Mouse (Mus musculus) kidney, postnatal 0 days (tissue): ENCODE data around the gene Mapk13. TPM values are rescaled to one million over a fixed set of nuclear protein-coding genes. Genes with fewer than 3 reads are reported as not detected.

Source experiments
- ATAC-seq: fragments of 200-750 bp; cut with Nextera tagmentation; replicated peaks from 2 replicates; pipeline ENCODE4 v1.8.0; 2017; ENCODE audit warnings: low read depth, moderate number of reproducible peaks, moderate TSS enrichment, moderate library complexity; ENCODE audit not compliant: low FRiP score
- DNase-seq: peaks from one replicate; pipeline ENCODE4 v3.0.0-alpha.2; 2016; ENCODE audit warnings: low spot score
- H3K27ac ChIP-seq: fragments of 300-500 bp; sonication (generic); 2 replicates; pipeline ENCODE4 v1.5.1; 2014; ENCODE audit warnings: mild to moderate bottlenecking
- H3K27me3 ChIP-seq: fragments of 300-500 bp; sonication (generic); 2 replicates; pipeline ENCODE4 v1.6.1; 2014; ENCODE audit warnings: low read length, mixed read lengths; ENCODE audit not compliant: insufficient read depth
- H3K36me3 ChIP-seq: fragments of 300-500 bp; sonication (generic); 2 replicates; pipeline ENCODE4 v1.6.1; 2014; ENCODE audit warnings: low read length, mixed read lengths; ENCODE audit not compliant: insufficient read depth
- H3K4me1 ChIP-seq: fragments of 300-500 bp; sonication (generic); replicated peaks from 2 replicates; pipeline ENCODE4 v1.6.1; 2014; ENCODE audit warnings: antibody characterized with exemption, low read length, mixed read lengths; ENCODE audit not compliant: insufficient read depth
- H3K4me2 ChIP-seq: fragments of 300-500 bp; sonication (generic); 2 replicates; pipeline ENCODE4 v1.6.1; 2014; ENCODE audit warnings: mild to moderate bottlenecking, low read length, moderate library complexity, mixed read lengths
- H3K4me3 ChIP-seq: fragments of 300-500 bp; sonication (generic); replicated peaks from 2 replicates; pipeline ENCODE4 v1.5.1; 2014; ENCODE audit warnings: low read depth, low read length
- H3K9ac ChIP-seq: fragments of 300-500 bp; sonication (generic); 2 replicates; pipeline ENCODE4 v1.6.1; 2014; ENCODE audit warnings: low read depth, low read length
- H3K9me3 ChIP-seq: fragments of 300-500 bp; sonication (generic); replicated peaks from 2 replicates; pipeline ENCODE4 v1.6.1; 2016; ENCODE audit warnings: low read length, inconsistent platforms, mixed read lengths
- CTCF ChIP-seq: IDR thresholded peaks from 2 replicates; pipeline ENCODE4 v1.5.1; 2016; ENCODE audit warnings: antibody characterized with exemption, low read depth, mild to moderate bottlenecking, moderate library complexity
- WGBS: fragments of 180-500 bp; shearing (Covaris S2); extraction: QIAGEN DNeasy Blood & Tissue Kit; methylation state at CpG from one replicate; pipeline ENCODE4 v1.1.7; 2014; 5-methylcytosine and 5-hydroxymethylcytosine counted together
- polyA plus RNA-seq: library from polyadenylated mRNA; unstranded; fragments of >200 nt; fragmentation: Nextera tagmentation; extraction: Ambion mirVana; gene quantifications from 2 replicates; pipeline ENCODE4 v1.2.1, GENCODE M21; 2015

The Mapk13 gene
- polyA plus RNA-seq, 1 experiment from 2014 or later: 43.5 TPM

- WGBS: 97% methylated on average over 3 of the region's 3 CpGs
- no peak for DNase-seq
- no peak for TF ChIP-seq CTCF
- Histone ChIP-seq H3K27ac (no peak overlapping the region), H3K9ac (no peak overlapping the region), H3K36me3 (no peaks in the 10 kb centered on the region), H3K4me1 (no peaks in the 10 kb centered on the region), H3K9me3 (no peaks in the 10 kb centered on the region), H3K4me3 (no peak overlapping the region), H3K4me2 (no peak overlapping the region), H3K27me3 (no peaks in the 10 kb centered on the region)
- ATAC-seq: no peak
Observed at GRCm38 (mm10) chr17:28779735-28780134, 10.6 kb downstream of the Mapk13 start.

GRCm38 (mm10) chr17:28780836-28781235, 11.7 kb downstream of the Mapk13 start:
- TF ChIP-seq CTCF: no peak
- WGBS: 55% methylated on average over 3 of the region's 3 CpGs

GRCm38 (mm10) chr17:28781290-28782045, 12.4 kb downstream of the Mapk13 start:
- 50% methylated on average over 9 of the region's 9 CpGs for WGBS
- DNase-seq: peak; percentile 53
- ATAC-seq: 0 out of 2 replicates have a peak, but pooled peaks have one; percentile 13

More at GRCm38 (mm10) chr17:28780836-28781235, 11.7 kb downstream of the Mapk13 start:
- ATAC-seq: no peak
- Histone ChIP-seq H3K27me3 (no peaks in the 10 kb centered on the region), H3K4me2 (no peak overlapping the region), H3K9me3 (no peaks in the 10 kb centered on the region), H3K4me1 (no peaks in the 10 kb centered on the region), H3K9ac (no peak overlapping the region), H3K27ac (no peak overlapping the region), H3K36me3 (no peaks in the 10 kb centered on the region), H3K4me3 (no peak overlapping the region)
- DNase-seq: no peak

GRCm38 (mm10) chr17:28785036-28785435, 15.9 kb downstream of the Mapk13 start:
- no peak overlapping the region for H3K27ac ChIP-seq
- no peak for DNase-seq
- WGBS: 88% methylated on average over 3 of the region's 3 CpGs

More at GRCm38 (mm10) chr17:28781290-28782045, 12.4 kb downstream of the Mapk13 start:
- TF ChIP-seq CTCF: no peak
- Histone ChIP-seq H3K27me3 (no peaks in the 10 kb centered on the region), H3K4me1 (no peaks in the 10 kb centered on the region), H3K4me3 (no peak overlapping the region), H3K9ac (no peak overlapping the region), H3K36me3 (no peaks in the 10 kb centered on the region), H3K27ac (no peak overlapping the region), H3K4me2 (no peak overlapping the region), H3K9me3 (no peaks in the 10 kb centered on the region)

GRCm38 (mm10) chr17:28787507-28787906, 18.4 kb downstream of the Mapk13 start:
- DNase-seq (no peak), ATAC-seq (no peak)
- Histone ChIP-seq H3K4me2 (no peak overlapping the region), H3K27me3 (no peaks in the 10 kb centered on the region), H3K9me3 (no peaks in the 10 kb centered on the region), H3K9ac (no peak overlapping the region), H3K36me3 (no peaks in the 10 kb centered on the region), H3K4me1 (no peaks in the 10 kb centered on the region), H3K27ac (no peak overlapping the region), H3K4me3 (no peak overlapping the region)
- WGBS: 94% methylated on average over 12 of the region's 12 CpGs
- TF ChIP-seq CTCF: no peak

More at GRCm38 (mm10) chr17:28785036-28785435, 15.9 kb downstream of the Mapk13 start:
- H3K36me3 ChIP-seq: no peaks in the 10 kb centered on the region
- H3K9ac ChIP-seq: no peak overlapping the region
- no peak overlapping the region for H3K4me3 ChIP-seq
- TF ChIP-seq CTCF: no peak
- no peaks in the 10 kb centered on the region for H3K9me3 ChIP-seq
- H3K4me1 ChIP-seq: no peaks in the 10 kb centered on the region
- no peak overlapping the region for H3K4me2 ChIP-seq
- H3K27me3 ChIP-seq: no peaks in the 10 kb centered on the region
- no peak for ATAC-seq

GRCm38 (mm10) chr17:28797031-28797430, 27.9 kb downstream of the Mapk13 start:
- no peak overlapping the region for H3K27ac ChIP-seq
- no peaks in the 10 kb centered on the region for H3K27me3 ChIP-seq
- TF ChIP-seq CTCF: no peak
- H3K9me3 ChIP-seq: 0 out of 2 replicates have a peak, but pooled peaks cover 3% of the 10 kb centered on the region
- no peak for ATAC-seq
- peaks cover 13% of the 10 kb centered on the region for H3K4me1 ChIP-seq
- 94% methylated on average over 4 of the region's 4 CpGs for WGBS
- H3K9ac ChIP-seq: no peak overlapping the region
- no peak overlapping the region for H3K4me3 ChIP-seq
- H3K36me3 ChIP-seq: no peaks in the 10 kb centered on the region
- no peak for DNase-seq
- no peak overlapping the region for H3K4me2 ChIP-seq
